Mouse (Mus musculus): Measurements from ENCODE around the gene Tipin. TPM values are rescaled to one million over a fixed set of nuclear protein-coding genes. Genes with fewer than 3 reads are reported as not detected.

The Tipin gene
- polyA plus RNA-seq, 1 experiment from 2014 or later, result 70.2 TPM

- H3K27me3 ChIP-seq (replicated peaks; ENCODE audit: insufficient read depth, low read length), result no peaks in the 10 kb centered on the region
- DNase-seq (ENCODE audit: low spot score) (no peak), ATAC-seq (no peak)
- H3K9me3 ChIP-seq (ENCODE audit: low read length), result no peaks in the 10 kb centered on the region
- 73% methylated on average over 6 of the region's 6 CpGs for WGBS
- H3K9ac ChIP-seq (replicated peaks; ENCODE audit: low read depth), result no peak overlapping the region
- H3K27ac ChIP-seq (ENCODE audit: low read length), result no peak overlapping the region
- H3K36me3 ChIP-seq (ENCODE audit: insufficient read depth, low read length), result peaks cover 22% of the 10 kb centered on the region; the same call in 1 of the 2 replicates
- H3K4me3 ChIP-seq (ENCODE audit: low read depth, low read length), result no peak overlapping the region
- H3K4me2 ChIP-seq (replicated peaks; ENCODE audit: low read depth, low read length), result no peak overlapping the region
- TF ChIP-seq EP300 (IDR thresholded peaks at IDR 0.05) (no peak), CTCF (IDR thresholded peaks at IDR 0.05) (no peak)
- H3K4me1 ChIP-seq (ENCODE audit: insufficient read depth, low read depth, low read length), result no peaks in the 10 kb centered on the region
These were observed 25.3 kb downstream of the Tipin start for GRCm38 (mm10) chr9:64306476-64307312.

- H3K27ac ChIP-seq (ENCODE audit: low read length), result no peak overlapping the region
- DNase-seq (ENCODE audit: low spot score), result no peak
These were observed 29.8 kb downstream of the Tipin start for GRCm38 (mm10) chr9:64310996-64311785.

GRCm38 (mm10) chr9:64312128-64312527, 30.7 kb downstream of the Tipin start:
- 54% methylated on average over 1 of the region's 1 CpGs for WGBS
- H3K9ac ChIP-seq (replicated peaks; ENCODE audit: low read depth), result no peak overlapping the region
- no peak for ATAC-seq
- no peaks in the 10 kb centered on the region for H3K9me3 ChIP-seq (ENCODE audit: low read length)
- H3K4me3 ChIP-seq (ENCODE audit: low read depth, low read length), result no peak overlapping the region
- H3K27ac ChIP-seq (ENCODE audit: low read length), result no peak overlapping the region
- no peaks in the 10 kb centered on the region for H3K27me3 ChIP-seq (replicated peaks; ENCODE audit: insufficient read depth, low read length)
- TF ChIP-seq EP300 (IDR thresholded peaks at IDR 0.05) (no peak), CTCF (IDR thresholded peaks at IDR 0.05) (peak; percentile 30; the same call in 1 of the 2 replicates)
- no peak overlapping the region for H3K4me2 ChIP-seq (replicated peaks; ENCODE audit: low read depth, low read length)
- no peak for DNase-seq (ENCODE audit: low spot score)
- H3K36me3 ChIP-seq (ENCODE audit: insufficient read depth, low read length), result peaks cover 22% of the 10 kb centered on the region
- H3K4me1 ChIP-seq (ENCODE audit: insufficient read depth, low read depth, low read length), result no peaks in the 10 kb centered on the region

More at GRCm38 (mm10) chr9:64310996-64311785, 29.8 kb downstream of the Tipin start:
- Histone ChIP-seq H3K36me3 (ENCODE audit: insufficient read depth, low read length) (peaks cover 22% of the 10 kb centered on the region), H3K9ac (replicated peaks; ENCODE audit: low read depth) (no peak overlapping the region), H3K9me3 (ENCODE audit: low read length) (no peaks in the 10 kb centered on the region), H3K4me2 (replicated peaks; ENCODE audit: low read depth, low read length) (no peak overlapping the region), H3K4me3 (ENCODE audit: low read depth, low read length) (no peak overlapping the region), H3K27me3 (replicated peaks; ENCODE audit: insufficient read depth, low read length) (no peaks in the 10 kb centered on the region), H3K4me1 (ENCODE audit: insufficient read depth, low read depth, low read length) (no peaks in the 10 kb centered on the region)
- WGBS, result 73% methylated on average over 16 of the region's 16 CpGs
- no peak for ATAC-seq
- peak; percentile 43 for TF ChIP-seq CTCF (IDR thresholded peaks at IDR 0.05)
- TF ChIP-seq EP300 (IDR thresholded peaks at IDR 0.05), result no peak

GRCm38 (mm10) chr9:64314696-64315095, 33.3 kb downstream of the Tipin start:
- TF ChIP-seq CTCF (IDR thresholded peaks at IDR 0.05) (no peak), EP300 (IDR thresholded peaks at IDR 0.05) (no peak)
- peaks cover 29% of the 10 kb centered on the region for H3K36me3 ChIP-seq (ENCODE audit: insufficient read depth, low read length)

GRCm38 (mm10) chr9:64316986-64317385, 35.6 kb downstream of the Tipin start:
- 93% methylated on average over 5 of the region's 5 CpGs for WGBS
- ATAC-seq, result no peak
- peaks cover 23% of the 10 kb centered on the region for H3K36me3 ChIP-seq (ENCODE audit: insufficient read depth, low read length)

More at GRCm38 (mm10) chr9:64314696-64315095, 33.3 kb downstream of the Tipin start:
- ATAC-seq (no peak), DNase-seq (ENCODE audit: low spot score) (no peak)
- Histone ChIP-seq H3K4me1 (ENCODE audit: insufficient read depth, low read depth, low read length) (no peaks in the 10 kb centered on the region), H3K27me3 (replicated peaks; ENCODE audit: insufficient read depth, low read length) (no peaks in the 10 kb centered on the region), H3K4me2 (replicated peaks; ENCODE audit: low read depth, low read length) (no peak overlapping the region), H3K9me3 (ENCODE audit: low read length) (no peaks in the 10 kb centered on the region), H3K9ac (replicated peaks; ENCODE audit: low read depth) (no peak overlapping the region), H3K27ac (ENCODE audit: low read length) (no peak overlapping the region), H3K4me3 (ENCODE audit: low read depth, low read length) (no peak overlapping the region)
- WGBS, result 96% methylated on average over 6 of the region's 6 CpGs

GRCm38 (mm10) chr9:64323976-64324375, 42.6 kb downstream of the Tipin start:
- Histone ChIP-seq H3K27ac (ENCODE audit: low read length) (no peak overlapping the region), H3K27me3 (replicated peaks; ENCODE audit: insufficient read depth, low read length) (no peaks in the 10 kb centered on the region), H3K9ac (replicated peaks; ENCODE audit: low read depth) (no peak overlapping the region), H3K36me3 (ENCODE audit: insufficient read depth, low read length) (peaks cover 26% of the 10 kb centered on the region), H3K4me1 (ENCODE audit: insufficient read depth, low read depth, low read length) (no peaks in the 10 kb centered on the region), H3K4me3 (ENCODE audit: low read depth, low read length) (no peak overlapping the region), H3K9me3 (ENCODE audit: low read length) (no peaks in the 10 kb centered on the region), H3K4me2 (replicated peaks; ENCODE audit: low read depth, low read length) (no peak overlapping the region)
- TF ChIP-seq EP300 (IDR thresholded peaks at IDR 0.05), result no peak
- TF ChIP-seq CTCF (IDR thresholded peaks at IDR 0.05), result no peak
- no peak for ATAC-seq
- WGBS, result 88% methylated on average over 7 of the region's 7 CpGs
- DNase-seq (ENCODE audit: low spot score), result no peak

More at GRCm38 (mm10) chr9:64316986-64317385, 35.6 kb downstream of the Tipin start:
- H3K9ac ChIP-seq (replicated peaks; ENCODE audit: low read depth), result no peak overlapping the region
- no peak for TF ChIP-seq EP300 (IDR thresholded peaks at IDR 0.05)
- no peak for TF ChIP-seq CTCF (IDR thresholded peaks at IDR 0.05)
- no peaks in the 10 kb centered on the region for H3K4me1 ChIP-seq (ENCODE audit: insufficient read depth, low read depth, low read length)
- H3K27ac ChIP-seq (ENCODE audit: low read length), result no peak overlapping the region
- no peak overlapping the region for H3K4me2 ChIP-seq (replicated peaks; ENCODE audit: low read depth, low read length)
- H3K9me3 ChIP-seq (ENCODE audit: low read length), result no peaks in the 10 kb centered on the region
- DNase-seq (ENCODE audit: low spot score), result no peak
- H3K27me3 ChIP-seq (replicated peaks; ENCODE audit: insufficient read depth, low read length), result no peaks in the 10 kb centered on the region
- no peak overlapping the region for H3K4me3 ChIP-seq (ENCODE audit: low read depth, low read length)
